Mouse (Mus musculus): ENCODE data around the gene Sirt6.

DNA sequence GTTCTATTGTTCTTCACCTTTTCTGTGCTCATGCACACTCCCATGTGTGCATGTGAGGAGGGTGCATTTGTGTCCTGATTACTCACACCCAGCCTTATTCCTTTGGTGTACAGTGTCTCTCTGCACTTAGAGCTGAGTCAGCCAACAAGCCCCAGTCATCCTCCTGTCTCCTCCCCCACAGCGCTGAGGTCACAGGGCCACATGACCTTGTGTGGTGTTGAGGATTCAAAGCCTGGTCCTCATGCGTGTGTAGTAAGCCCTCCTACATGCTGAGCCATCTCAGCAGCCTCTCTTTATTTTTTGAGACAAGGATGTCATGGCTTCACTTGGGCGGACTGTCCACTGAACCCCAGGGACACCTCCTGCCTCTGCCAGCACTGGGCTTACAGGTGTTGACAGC lies 14.8 kb downstream of the Sirt6 start:
- TF ChIP-seq POLR2A (IDR thresholded peaks at IDR 0.05; ENCODE audit: control insufficient read depth, extremely low read depth, insufficient read depth, low read length, poor library complexity) (no peak), CTCF (IDR thresholded peaks at IDR 0.05; ENCODE audit: borderline replicate concordance, control insufficient read depth, extremely low read depth, insufficient read depth, low read length, poor library complexity) (no peak)

Data from thymus, adult 2 months (tissue).